In genomic region chr8:69625095-69625789, GRCm38 (mm10) we compare ENCODE assay signal across 8 mouse cellular contexts. TPM values are rescaled to one million over a fixed set of nuclear protein-coding genes. Genes with fewer than 3 reads are reported as not detected.
A peak's percentile ranks its signal among the peaks of the same experiment; 100 is the strongest.
DNase-seq lines count a peak whose midpoint lies in the region; ATAC-seq lines count a peak whose summit lies in the region.

Gene Zfp868, minus strand, starts transcription at chr8:69625548.

- H3K4me3 ChIP-seq in heart, embryonic 14.5 days (ENCODE audit: control insufficient read depth in 1 of 2, insufficient read depth in 1 of 2, low read depth in 1 of 2, low read length in 2 of 2): peak within 1 kb of the TSS; percentile 64 to 92
- peak within 1 kb of the TSS; percentile 82 for H3K4me3 ChIP-seq in liver, embryonic 13.5 days (replicated peaks)
- peak within 1 kb of the TSS; percentile 80 for H3K4me3 ChIP-seq in stomach, embryonic 16.5 days (replicated peaks; ENCODE audit: low read length)

- H3K36me3 ChIP-seq in heart, embryonic 14.5 days (ENCODE audit: control insufficient read depth, insufficient read depth, low read length): no peaks in the 10 kb centered on the region
- H3K36me3 ChIP-seq in liver, embryonic 13.5 days: no peaks in the 10 kb centered on the region
- H3K36me3 ChIP-seq in stomach, embryonic 16.5 days (ENCODE audit: control insufficient read depth, insufficient read depth, low read length): no peaks in the 10 kb centered on the region

- peaks cover 2 to 9% of the 10 kb centered on the region in 2 experiments; a peak in 3 of 4 replicates for H3K4me1 ChIP-seq in heart, embryonic 14.5 days (ENCODE audit: control insufficient read depth in 2 of 2, insufficient read depth in 2 of 2, low read length in 2 of 2)
- H3K4me1 ChIP-seq in liver, embryonic 13.5 days (replicated peaks): peaks cover 25% of the 10 kb centered on the region
- H3K4me1 ChIP-seq in stomach, embryonic 16.5 days (ENCODE audit: control insufficient read depth, insufficient read depth, low read length): 0 out of 2 replicates have a peak, but pooled peaks cover 5% of the 10 kb centered on the region

- DNase-seq in c-Kit-negative CD71-positive TER-119-positive erythroid progenitor cells, embryonic 14.5 days (ENCODE audit: low read depth, low spot score): peak; percentile 97
- peak; percentile 93 for DNase-seq in fibroblast of lung, adult 2 months (ENCODE audit: low read depth)
- DNase-seq in kidney, postnatal 14 days: peak; percentile 98
- DNase-seq in liver, embryonic 13.5 days: peak; percentile 96
- peak; percentile 98 for DNase-seq in neural tube, embryonic 10.5 days (ENCODE audit: extremely low spot score, low spot score)

- peak; percentile 94 for ATAC-seq in CD4-positive, CD25-positive, alpha-beta regulatory T cell, adult 4 months
- peak; percentile 100 for ATAC-seq in heart, embryonic 14.5 days (ENCODE audit: insufficient number of reproducible peaks, insufficient read depth, low FRiP score, low read depth)
- peak; percentile 97 for ATAC-seq in liver, embryonic 13.5 days (ENCODE audit: low read depth)
- peak; percentile 99 for ATAC-seq in stomach, embryonic 16.5 days (ENCODE audit: insufficient read depth, low FRiP score)

- peak within 1 kb of the TSS; percentile 97 to 99 for H3K27ac ChIP-seq in heart, embryonic 14.5 days (replicated peaks in 1 of 2; ENCODE audit: control insufficient read depth in 1 of 2, insufficient read depth in 1 of 2, low read depth in 2 of 2, low read length in 2 of 2)
- peak within 1 kb of the TSS; percentile 95 for H3K27ac ChIP-seq in liver, embryonic 13.5 days
- H3K27ac ChIP-seq in stomach, embryonic 16.5 days (ENCODE audit: low read length): peak within 1 kb of the TSS; percentile 98

- under 1% methylated on average over 37 of the region's 41 CpGs for WGBS in heart, embryonic 14.5 days
- WGBS in liver, embryonic 13.5 days (ENCODE audit: insufficient replicate concordance): under 1% methylated on average over 41 of the region's 41 CpGs
- WGBS in stomach, embryonic 16.5 days: under 1% methylated on average over 38 of the region's 41 CpGs

- no peaks in the 10 kb centered on the region for H3K27me3 ChIP-seq in heart, embryonic 14.5 days (ENCODE audit: control insufficient read depth, insufficient read depth, low read length)
- H3K27me3 ChIP-seq in liver, embryonic 13.5 days: no peaks in the 10 kb centered on the region
- H3K27me3 ChIP-seq in stomach, embryonic 16.5 days (ENCODE audit: control insufficient read depth, insufficient read depth, low read length): no peaks in the 10 kb centered on the region

- no peaks in the 10 kb centered on the region for H3K9me3 ChIP-seq in heart, embryonic 14.5 days (ENCODE audit: control insufficient read depth, low read length)
- H3K9me3 ChIP-seq in liver, embryonic 13.5 days (replicated peaks): no peaks in the 10 kb centered on the region
- H3K9me3 ChIP-seq in stomach, embryonic 16.5 days (replicated peaks; ENCODE audit: control insufficient read depth, low read length): no peaks in the 10 kb centered on the region

- peak within 1 kb of the TSS; percentile 79 for H3K9ac ChIP-seq in heart, embryonic 14.5 days (ENCODE audit: low read length)
- peak within 1 kb of the TSS; percentile 87 for H3K9ac ChIP-seq in liver, embryonic 13.5 days
- H3K9ac ChIP-seq in stomach, embryonic 16.5 days (ENCODE audit: low read length): peak within 1 kb of the TSS; percentile 96

- H3K4me2 ChIP-seq in heart, embryonic 14.5 days (ENCODE audit: low read length): peak within 1 kb of the TSS; percentile 73
- H3K4me2 ChIP-seq in liver, embryonic 13.5 days: peak within 1 kb of the TSS; percentile 74
- peak within 1 kb of the TSS; percentile 65 for H3K4me2 ChIP-seq in stomach, embryonic 16.5 days (ENCODE audit: low read depth, low read length)

RNA-seq across cellular contexts. Expression of gene Zfp868, which starts in this region (rescaled TPM):
- polyA plus RNA-seq in CD4-positive, CD25-positive, alpha-beta regulatory T cell, adult 4 months (2017; shearing (Covaris generic)): 10 to 100 TPM; 34.9 to 47.5 TPM
- 14.1 and 15.7 TPM in 2 replicates for polyA plus RNA-seq in heart, embryonic 14.5 days (2014; fragmentation: Nextera tagmentation; extraction: Ambion mirVana)
- 7.5 and 9.4 TPM in 2 replicates for polyA plus RNA-seq in liver, embryonic 13.5 days (2015; fragmentation: Nextera tagmentation; extraction: Ambion mirVana)
- polyA plus RNA-seq in stomach, embryonic 16.5 days (2015; fragmentation: Nextera tagmentation; extraction: Ambion mirVana): 19.9 and 20.8 TPM in 2 replicates

Comparison
In these comparisons a context has a peak if more than half of its experiments do, and no peak if none do; other contexts are left out.
1. Peak in every context shown above with its lines: DNase-seq, ATAC-seq, H3K4me3 ChIP-seq and H3K27ac ChIP-seq.